23 mouse cellular contexts compared by ENCODE assay signal in the genomic region with DNA sequence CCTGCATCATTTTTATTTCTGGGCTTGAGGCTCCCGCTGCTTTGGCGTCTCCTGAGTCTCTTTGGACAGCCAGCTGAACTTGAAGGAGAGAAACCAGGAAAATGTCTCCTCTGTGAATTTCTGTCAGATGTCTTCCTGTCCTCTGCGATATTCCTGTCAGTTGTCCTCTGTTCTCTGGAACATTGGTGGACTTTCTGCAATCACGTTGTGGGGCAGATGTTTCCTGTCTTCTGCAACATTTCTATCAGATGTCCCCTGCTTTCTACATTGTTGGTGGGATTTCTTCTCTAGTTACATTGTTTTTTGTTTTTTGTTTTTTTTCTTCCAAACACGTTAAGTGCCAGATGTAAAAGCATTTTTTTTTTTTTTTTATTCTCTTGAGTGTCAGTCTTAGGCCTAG.
DNase-seq lines count a peak whose midpoint lies in the region; ATAC-seq and TF ChIP-seq lines count a peak whose summit lies in the region.
"Had no signal": no experiment of that assay in that cellular context is flagged by ENCODE, and none has a peak within 500 bp of the region (broad histone marks: within the 10 kb centered on the region; RNA-seq: fewer than 3 reads in every experiment).

No protein-coding gene starts in this region.

- H3K4me1 ChIP-seq in heart, postnatal 0 days (ENCODE audit: control insufficient read depth, insufficient read depth): no peaks in the 10 kb centered on the region
- no peaks in the 10 kb centered on the region for H3K4me1 ChIP-seq in lung, embryonic 14.5 days (ENCODE audit: insufficient read depth)
- no peaks in the 10 kb centered on the region for H3K4me1 ChIP-seq in lung, postnatal 0 days (ENCODE audit: insufficient read depth, low read depth, low read length)
- no peaks in the 10 kb centered on the region for H3K4me1 ChIP-seq in lung, adult 2 months (ENCODE audit: control insufficient read depth, insufficient read depth, low read length)
- H3K4me1 ChIP-seq: embryonic facial prominence, embryonic 12.5 days; embryonic facial prominence, embryonic 15.5 days; forebrain, embryonic 10.5 days; forebrain, embryonic 12.5 days had no signal

- TF ChIP-seq EP300 in heart, postnatal 0 days (IDR thresholded peaks at IDR 0.05; ENCODE audit: low read depth): no peak
- TF ChIP-seq EP300 in lung, postnatal 0 days (IDR thresholded peaks at IDR 0.05): no peak

- no peak for ATAC-seq in heart, postnatal 0 days (ENCODE audit: insufficient read depth, low read depth)
- ATAC-seq in lung, embryonic 14.5 days (ENCODE audit: insufficient read depth): no peak
- no peak for ATAC-seq in lung, postnatal 0 days
- ATAC-seq: forebrain, embryonic 14.5 days; forebrain, embryonic 16.5 days had no signal

- no peak for TF ChIP-seq POLR2A in lung, adult 2 months (IDR thresholded peaks at IDR 0.05; ENCODE audit: borderline replicate concordance, extremely low read depth, low read depth, low read length)

- H3K9ac ChIP-seq in heart, postnatal 0 days (replicated peaks; ENCODE audit: low read depth, low read length): no peak overlapping the region
- H3K9ac ChIP-seq in lung, embryonic 14.5 days: no peak overlapping the region
- no peak overlapping the region for H3K9ac ChIP-seq in lung, postnatal 0 days (replicated peaks; ENCODE audit: low read depth)
- H3K9ac ChIP-seq: embryonic facial prominence, embryonic 12.5 days; embryonic facial prominence, embryonic 15.5 days; forebrain, embryonic 12.5 days had no signal

- H3K36me3 ChIP-seq in heart, postnatal 0 days (replicated peaks; ENCODE audit: control insufficient read depth, insufficient read depth, low read length): no peaks in the 10 kb centered on the region
- H3K36me3 ChIP-seq in lung, embryonic 14.5 days (ENCODE audit: insufficient read depth): no peaks in the 10 kb centered on the region
- H3K36me3 ChIP-seq in lung, postnatal 0 days (ENCODE audit: insufficient read depth, low read length): no peaks in the 10 kb centered on the region
- H3K36me3 ChIP-seq: embryonic facial prominence, embryonic 12.5 days; embryonic facial prominence, embryonic 15.5 days; forebrain, embryonic 10.5 days; forebrain, embryonic 12.5 days had no signal

- no peaks in the 10 kb centered on the region for H3K9me3 ChIP-seq in heart, postnatal 0 days (replicated peaks; ENCODE audit: control insufficient read depth, low read length)
- no peaks in the 10 kb centered on the region for H3K9me3 ChIP-seq in lung, embryonic 14.5 days (ENCODE audit: low read depth, low read length)
- H3K9me3 ChIP-seq in lung, postnatal 0 days (ENCODE audit: low read length): no peaks in the 10 kb centered on the region
- H3K9me3 ChIP-seq: embryonic facial prominence, embryonic 12.5 days; embryonic facial prominence, embryonic 15.5 days; forebrain, embryonic 10.5 days; forebrain, embryonic 12.5 days had no signal

- no peak overlapping the region for H3K4me3 ChIP-seq in heart, postnatal 0 days (ENCODE audit: low read depth, low read length)
- H3K4me3 ChIP-seq in lung, embryonic 14.5 days (ENCODE audit: low read depth, low read length): no peak overlapping the region
- no peak overlapping the region for H3K4me3 ChIP-seq in lung, postnatal 0 days (ENCODE audit: low read depth, low read length)
- H3K4me3 ChIP-seq in lung, adult 2 months (replicated peaks; ENCODE audit: extremely low read depth, low read depth, low read length): no peak overlapping the region
- H3K4me3 ChIP-seq: embryonic facial prominence, embryonic 12.5 days; embryonic facial prominence, embryonic 15.5 days; erythroblast, embryonic 14.5 days; forebrain, embryonic 10.5 days; forebrain, embryonic 12.5 days had no signal

- peak; percentile 25 for DNase-seq in heart, postnatal 0 days (ENCODE audit: low spot score)
- no peak for DNase-seq in heart, adult 11 months
- DNase-seq in lung, embryonic 14.5 days: peak; percentile 8
- no peak for DNase-seq in lung, postnatal 10 days
- DNase-seq in lung, postnatal 0 days (ENCODE audit: low spot score): peak; percentile 61
- no peak for DNase-seq in lung, adult 2 months
- DNase-seq: adrenal gland, adult 2 months; adrenal gland, postnatal 10 days; adrenal gland, postnatal 25 days; cerebellum, adult 11 months; cerebellum, adult 18-20 months; cerebellum, adult 8-10 months; cerebellum, adult 9-11 months; cerebellum, postnatal 14 days; cerebellum, postnatal 36 days; embryo, embryonic 11 days had no signal

- no peak overlapping the region for H3K4me2 ChIP-seq in heart, postnatal 0 days (ENCODE audit: low read depth, low read length)
- H3K4me2 ChIP-seq in lung, embryonic 14.5 days: no peak overlapping the region
- no peak overlapping the region for H3K4me2 ChIP-seq in lung, postnatal 0 days (replicated peaks; ENCODE audit: low read depth, low read length)
- H3K4me2 ChIP-seq: embryonic facial prominence, embryonic 12.5 days; embryonic facial prominence, embryonic 15.5 days; forebrain, embryonic 12.5 days had no signal

- no peak overlapping the region for H3K27ac ChIP-seq in heart, postnatal 0 days (ENCODE audit: low read depth)
- H3K27ac ChIP-seq in lung, embryonic 14.5 days (ENCODE audit: low read depth): no peak overlapping the region
- H3K27ac ChIP-seq in lung, postnatal 0 days (ENCODE audit: low read length): no peak overlapping the region
- H3K27ac ChIP-seq: embryonic facial prominence, embryonic 12.5 days; embryonic facial prominence, embryonic 15.5 days; forebrain, embryonic 10.5 days; forebrain, embryonic 12.5 days had no signal

- no peak for TF ChIP-seq CTCF in heart, postnatal 0 days (IDR thresholded peaks at IDR 0.05; ENCODE audit: low read depth)
- no peak for TF ChIP-seq CTCF in lung, embryonic 14.5 days (IDR thresholded peaks at IDR 0.05; ENCODE audit: low read depth)
- no peak for TF ChIP-seq CTCF in lung, postnatal 0 days (IDR thresholded peaks at IDR 0.05)
- TF ChIP-seq CTCF in lung, adult 2 months (IDR thresholded peaks at IDR 0.05; ENCODE audit: insufficient read depth, low read length): no peak

- no peaks in the 10 kb centered on the region for H3K27me3 ChIP-seq in heart, postnatal 0 days (ENCODE audit: control insufficient read depth, insufficient read depth, low read length)
- no peaks in the 10 kb centered on the region for H3K27me3 ChIP-seq in lung, embryonic 14.5 days (ENCODE audit: insufficient read depth, low read length)
- H3K27me3 ChIP-seq in lung, postnatal 0 days (replicated peaks; ENCODE audit: insufficient read depth, low read length): no peaks in the 10 kb centered on the region
- H3K27me3 ChIP-seq: embryonic facial prominence, embryonic 12.5 days; embryonic facial prominence, embryonic 15.5 days; forebrain, embryonic 12.5 days had no signal

- 46% methylated on average over 5 of the region's 5 CpGs for WGBS in heart, postnatal 0 days
- WGBS in lung, embryonic 14.5 days: 62% methylated on average over 5 of the region's 5 CpGs
- 46% methylated on average over 5 of the region's 5 CpGs for WGBS in lung, postnatal 0 days
- 30% methylated on average over 5 of the region's 5 CpGs for WGBS in lung, adult 2 months

Comparison
In these comparisons a context has a peak if more than half of its experiments do, and no peak if none do; other contexts are left out.
1. DNase-seq: peak in heart, postnatal 0 days (single experiment), lung, embryonic 14.5 days (single experiment) and lung, postnatal 0 days (single experiment); none in heart, adult 11 months (single experiment), lung, postnatal 10 days (single experiment) and lung, adult 2 months (single experiment).